Mouse (Mus musculus) heart, embryonic 11.5 days (tissue): ENCODE measurements around the gene Ppia. TPM values are rescaled to one million over a fixed set of nuclear protein-coding genes. Genes with fewer than 3 reads are reported as not detected.

Experiments
- ATAC-seq: fragments of 200-750 bp; cut with Nextera tagmentation; replicated peaks from 2 replicates; pipeline ENCODE4 v1.8.0; 2017; ENCODE audit warnings: moderate library complexity; ENCODE audit not compliant: insufficient number of reproducible peaks, low FRiP score, low TSS enrichment
- H3K27ac ChIP-seq: fragments of 300-500 bp; sonication (generic); 2 replicates; pipeline ENCODE4 v1.5.1; 2014; ENCODE audit warnings: mild to moderate bottlenecking, low read depth, low read length
- H3K27me3 ChIP-seq: fragments of 300-500 bp; sonication (generic); 2 replicates; pipeline ENCODE4 v1.6.1; 2014; ENCODE audit warnings: mild to moderate bottlenecking, low read length, mixed read lengths; ENCODE audit not compliant: control insufficient read depth, insufficient read depth
- H3K36me3 ChIP-seq: fragments of 300-500 bp; sonication (generic); 2 replicates; pipeline ENCODE4 v1.6.1; 2014; ENCODE audit warnings: mild to moderate bottlenecking, low read length, moderate library complexity, mixed read lengths; ENCODE audit not compliant: control insufficient read depth, insufficient read depth
- H3K4me1 ChIP-seq: fragments of 300-500 bp; sonication (generic); 2 replicates; pipeline ENCODE4 v1.6.1; 2014; ENCODE audit warnings: low read length; ENCODE audit not compliant: control insufficient read depth, insufficient read depth
- H3K4me2 ChIP-seq: fragments of 300-500 bp; sonication (generic); 2 replicates; pipeline ENCODE4 v1.6.1; 2014; ENCODE audit warnings: mild to moderate bottlenecking, moderate library complexity
- H3K4me3 ChIP-seq: fragments of 300-500 bp; sonication (generic); 2 replicates; pipeline ENCODE4 v1.5.1; 2014; ENCODE audit warnings: low read depth, low read length
- H3K9ac ChIP-seq: fragments of 300-500 bp; sonication (generic); 2 replicates; pipeline ENCODE4 v1.6.1; 2014; ENCODE audit warnings: mild to moderate bottlenecking, low read depth, low read length, moderate library complexity
- H3K9me3 ChIP-seq: fragments of 300-500 bp; sonication (generic); replicated peaks from 2 replicates; pipeline ENCODE4 v1.6.1; 2016; ENCODE audit warnings: low read length; ENCODE audit not compliant: control insufficient read depth
- WGBS: fragments of 180-500 bp; shearing (Covaris S2); extraction: QIAGEN DNeasy Blood & Tissue Kit; methylation state at CpG from one replicate; pipeline ENCODE4 v1.1.7; 2014; ENCODE audit not compliant: insufficient replicate concordance; 5-methylcytosine and 5-hydroxymethylcytosine counted together
- polyA plus RNA-seq: library from polyadenylated mRNA; unstranded; fragments of >200 nt; fragmentation: Nextera tagmentation; extraction: Ambion mirVana; gene quantifications from 2 replicates; pipeline ENCODE4 v1.2.1, GENCODE M21; 2014

Ppia gene
- polyA plus RNA-seq, 1 experiment from 2014 or later = 4,598 TPM

DNA sequence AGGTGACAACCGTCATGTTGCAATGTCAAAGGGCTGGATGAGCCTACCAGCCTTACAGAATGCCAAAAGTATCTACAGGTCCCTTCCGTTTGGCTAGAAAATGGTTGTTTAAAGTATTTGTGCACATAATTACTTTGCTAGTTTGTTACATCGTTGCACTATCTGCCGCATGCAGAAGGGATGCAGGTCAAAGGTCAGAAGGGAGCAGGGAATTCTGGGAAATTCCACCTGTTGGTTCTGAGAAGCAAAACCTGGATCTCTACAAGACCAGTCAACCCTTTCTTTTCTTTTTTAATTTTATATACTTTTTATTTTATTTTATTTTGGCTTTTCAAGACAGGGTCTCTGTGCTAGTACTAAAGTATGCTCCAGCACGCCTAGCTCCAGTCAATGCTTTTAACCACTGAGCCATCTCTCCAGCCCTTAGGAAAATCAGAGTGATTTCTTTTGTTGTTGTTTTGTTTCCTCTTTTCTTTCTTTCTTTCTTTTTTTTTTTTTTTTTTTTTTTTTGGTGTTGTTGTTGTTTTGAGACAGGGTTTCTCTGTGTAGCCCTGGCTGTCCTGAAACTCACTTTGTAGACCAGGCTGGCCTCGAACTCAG, 27.0 kb upstream of the Ppia start:
- Histone ChIP-seq H3K4me3 (peak overlapping the region; percentile 67), H3K9ac (peak overlapping the region; percentile 89; the same call in 1 of the 2 replicates), H3K27me3 (no peaks in the 10 kb centered on the region), H3K9me3 (no peaks in the 10 kb centered on the region), H3K27ac (peak overlapping the region; percentile 93), H3K4me1 (peaks cover 7% of the 10 kb centered on the region; the same call in 1 of the 2 replicates), H3K36me3 (no peaks in the 10 kb centered on the region), H3K4me2 (peak overlapping the region; percentile 69)
- no peak for ATAC-seq
- WGBS = 90% methylated on average over 6 of the region's 6 CpGs

- Histone ChIP-seq H3K36me3 (peaks cover under 1% of the 10 kb centered on the region; the same call in 1 of the 2 replicates), H3K9me3 (no peaks in the 10 kb centered on the region), H3K4me1 (peaks cover 7% of the 10 kb centered on the region; the same call in 1 of the 2 replicates), H3K27me3 (no peaks in the 10 kb centered on the region), H3K9ac (peak within 1 kb of the TSS; percentile 89), H3K4me3 (peak within 1 kb of the TSS; percentile 67), H3K27ac (peak within 1 kb of the TSS; percentile 93), H3K4me2 (peak within 1 kb of the TSS; percentile 69)
- WGBS = 8% methylated on average over 41 of the region's 60 CpGs
- ATAC-seq = peak; percentile 99
Observed at GRCm38 (mm10) chr11:6388726-6389413, 26.4 kb upstream of the Ppia start, which contains the start of gene Zmiz2. Gene Zmiz2 (plus strand): TSS chr11:6389074.

DNA sequence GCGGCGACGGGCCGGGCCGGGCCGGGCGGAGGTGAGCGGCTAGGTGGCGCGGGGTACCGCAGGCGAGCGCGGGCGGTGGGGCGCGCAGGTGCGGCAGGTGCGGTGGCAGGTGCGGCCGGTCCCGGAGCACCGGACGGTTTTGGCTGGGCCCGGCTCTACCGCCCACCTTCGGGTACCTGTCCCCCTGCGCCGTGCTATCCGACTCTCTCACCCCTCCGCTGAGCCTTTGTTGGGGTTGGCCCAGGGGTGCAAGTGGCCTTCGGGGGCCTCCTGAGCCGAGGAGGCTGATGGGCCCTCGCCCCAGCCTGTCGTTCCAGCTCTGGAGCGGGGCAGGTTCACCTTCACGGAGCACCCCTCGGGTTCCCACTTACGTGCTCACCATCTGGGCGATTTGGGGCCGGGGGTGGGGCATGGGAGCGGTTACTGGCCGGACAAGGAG, 25.7 kb upstream of the Ppia start:
- H3K27ac ChIP-seq = peak overlapping the region; percentile 93; the same call in 1 of the 2 replicates
- no peaks in the 10 kb centered on the region for H3K27me3 ChIP-seq
- H3K36me3 ChIP-seq = peaks cover 5% of the 10 kb centered on the region; the same call in 1 of the 2 replicates
- ATAC-seq = peak; percentile 33
- H3K9me3 ChIP-seq = no peaks in the 10 kb centered on the region
- WGBS = 2% methylated on average over 29 of the region's 43 CpGs
- peak overlapping the region; percentile 89 for H3K9ac ChIP-seq
- peaks cover 7% of the 10 kb centered on the region; the same call in 1 of the 2 replicates for H3K4me1 ChIP-seq
- H3K4me3 ChIP-seq = peak overlapping the region; percentile 67
- peak overlapping the region; percentile 69 for H3K4me2 ChIP-seq

GRCm38 (mm10) chr11:6390376-6391053, 24.7 kb upstream of the Ppia start:
- H3K4me1 ChIP-seq = peaks cover 7% of the 10 kb centered on the region; the same call in 1 of the 2 replicates
- no peaks in the 10 kb centered on the region for H3K9me3 ChIP-seq
- ATAC-seq = no peak
- whole genome bisulfite sequencing = 86% methylated on average over 8 of the region's 8 CpGs
- H3K27me3 ChIP-seq = no peaks in the 10 kb centered on the region
- H3K4me3 ChIP-seq = peak overlapping the region; percentile 67; the same call in 1 of the 2 replicates
- H3K36me3 ChIP-seq = peaks cover 9% of the 10 kb centered on the region
- no peak overlapping the region for H3K27ac ChIP-seq
- H3K9ac ChIP-seq = 0 out of 2 replicates have a peak overlapping the region, but pooled peaks have one; percentile 89
- peak overlapping the region; percentile 69 for H3K4me2 ChIP-seq

DNA sequence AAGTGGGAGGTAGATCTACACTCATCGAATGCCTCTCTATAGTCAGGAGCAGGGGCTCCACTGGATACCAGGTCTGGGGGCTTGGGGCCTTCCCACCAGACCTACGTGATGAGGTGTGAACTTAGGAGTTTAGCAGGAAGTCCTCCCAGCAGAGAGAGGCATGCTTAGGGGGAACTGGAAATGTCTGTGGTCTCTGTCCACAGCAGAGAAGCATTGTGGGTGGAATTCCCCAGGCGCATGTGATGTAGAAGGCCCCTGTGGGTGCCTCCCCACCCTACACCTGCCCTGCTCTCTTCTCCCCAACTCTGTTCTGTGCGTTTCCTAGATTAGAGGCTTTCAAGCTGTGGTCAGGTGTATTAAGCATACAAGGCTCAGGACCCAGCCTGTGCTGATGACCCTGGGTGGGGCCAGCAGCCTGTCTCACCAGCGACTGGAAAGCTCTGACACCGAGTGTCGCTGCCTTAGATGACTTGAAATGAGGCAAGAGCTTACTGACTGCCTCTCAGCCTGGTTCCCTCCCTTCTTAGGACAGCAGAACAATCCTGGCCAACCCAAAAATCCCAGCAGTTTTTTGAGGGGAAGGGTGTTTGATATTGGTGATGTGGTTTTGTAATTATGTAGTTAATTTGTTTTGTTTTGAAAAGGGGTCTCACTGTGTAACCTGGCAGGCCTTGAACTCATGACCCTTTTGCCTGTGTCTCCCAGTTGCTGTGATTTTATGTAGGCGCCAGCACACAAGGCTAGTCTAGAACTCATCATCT, 23.5 kb upstream of the Ppia start:
- no peak overlapping the region for H3K9ac ChIP-seq
- no peak overlapping the region for H3K4me3 ChIP-seq
- H3K27me3 ChIP-seq = no peaks in the 10 kb centered on the region
- H3K36me3 ChIP-seq = peaks cover 16% of the 10 kb centered on the region
- ATAC-seq = no peak
- WGBS = 84% methylated on average over 8 of the region's 8 CpGs
- H3K4me2 ChIP-seq = no peak overlapping the region
- no peak overlapping the region for H3K27ac ChIP-seq
- H3K4me1 ChIP-seq = peaks cover 7% of the 10 kb centered on the region; the same call in 1 of the 2 replicates
- no peaks in the 10 kb centered on the region for H3K9me3 ChIP-seq

GRCm38 (mm10) chr11:6392857-6393256, 22.4 kb upstream of the Ppia start:
- peaks cover 7% of the 10 kb centered on the region; the same call in 1 of the 2 replicates for H3K4me1 ChIP-seq
- WGBS = 70% methylated on average over 6 of the region's 6 CpGs

GRCm38 (mm10) chr11:6393866-6394265, 21.4 kb upstream of the Ppia start:
- peaks cover 17% of the 10 kb centered on the region for H3K36me3 ChIP-seq
- no peak for ATAC-seq
- H3K27me3 ChIP-seq = no peaks in the 10 kb centered on the region
- H3K9me3 ChIP-seq = no peaks in the 10 kb centered on the region
- no peak overlapping the region for H3K4me2 ChIP-seq
- H3K9ac ChIP-seq = no peak overlapping the region
- peaks cover 7% of the 10 kb centered on the region; the same call in 1 of the 2 replicates for H3K4me1 ChIP-seq
- WGBS = 79% methylated on average over 1 of the region's 1 CpGs
- no peak overlapping the region for H3K4me3 ChIP-seq
- no peak overlapping the region for H3K27ac ChIP-seq

More at GRCm38 (mm10) chr11:6392857-6393256, 22.4 kb upstream of the Ppia start:
- no peak for ATAC-seq
- Histone ChIP-seq H3K9ac (no peak overlapping the region), H3K9me3 (no peaks in the 10 kb centered on the region), H3K36me3 (peaks cover 17% of the 10 kb centered on the region), H3K4me2 (no peak overlapping the region), H3K27ac (no peak overlapping the region), H3K4me3 (no peak overlapping the region), H3K27me3 (no peaks in the 10 kb centered on the region)

DNA sequence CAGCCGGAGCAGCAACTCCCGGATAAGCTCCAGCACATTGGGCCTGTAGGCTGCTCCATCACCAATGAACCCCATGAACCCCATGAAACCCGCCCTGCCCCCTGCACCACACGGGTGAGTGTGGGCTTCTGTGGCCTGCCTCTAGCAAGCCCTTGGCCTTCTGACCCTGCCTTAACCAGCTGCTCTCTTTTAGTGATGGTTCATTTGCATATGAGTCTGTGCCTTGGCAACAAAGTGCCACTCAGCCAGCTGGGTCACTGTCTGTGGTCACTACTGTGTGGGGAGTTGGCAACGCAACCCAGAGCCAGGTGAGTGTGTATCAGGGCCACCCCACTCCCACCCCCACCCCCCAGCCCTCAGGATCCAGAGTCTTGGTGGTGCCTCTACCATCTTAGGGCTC, 19.7 kb upstream of the Ppia start:
- Histone ChIP-seq H3K27me3 (no peaks in the 10 kb centered on the region), H3K27ac (no peak overlapping the region), H3K4me2 (no peak overlapping the region), H3K9me3 (no peaks in the 10 kb centered on the region), H3K36me3 (peaks cover 32% of the 10 kb centered on the region), H3K9ac (no peak overlapping the region), H3K4me1 (0 out of 2 replicates have a peak, but pooled peaks cover under 1% of the 10 kb centered on the region), H3K4me3 (no peak overlapping the region)
- ATAC-seq = no peak
- WGBS = 89% methylated on average over 5 of the region's 5 CpGs
